Mouse (Mus musculus): ENCODE results near the gene Cyb561d2. TPM values are rescaled to one million over a fixed set of nuclear protein-coding genes. Genes with fewer than 3 reads are reported as not detected.

Gene Cyb561d2
- total and polyA plus RNA-seq, 3 experiments, result 23.8 to 37.8 (median 35.7) TPM

GRCm38 (mm10) chr9:107540420-107540819, 1.6 kb downstream of the Cyb561d2 start:
- Histone ChIP-seq H3K4me1 (ENCODE audit: control insufficient read depth in 1 of 2, insufficient read depth in 2 of 2) (peaks cover 9 to 40% of the 10 kb centered on the region in 2 experiments), H3K4me2 (ENCODE audit: insufficient read depth, low read depth, poor library complexity, severe bottlenecking) (no peak overlapping the region), H3K79me2 (replicated peaks; ENCODE audit: control insufficient read depth, extremely low read depth, insufficient read depth, poor library complexity, severe bottlenecking) (peaks cover 21% of the 10 kb centered on the region), H3K4me3 (replicated peaks in 1 of 3; ENCODE audit: low read depth in 2 of 3, low read length in 2 of 3, poor library complexity in 1 of 3) (no peak overlapping the region), H3K27me3 (replicated peaks) (no peaks in the 10 kb centered on the region), H3K9me3 (replicated peaks; ENCODE audit: low read length) (no peaks in the 10 kb centered on the region), H3K9ac (ENCODE audit: insufficient read depth, low read depth) (no peak overlapping the region), H3K27ac (ENCODE audit: insufficient read depth, low read depth) (no peak overlapping the region), H3K36me3 (replicated peaks in 1 of 2; ENCODE audit: control insufficient read depth in 1 of 2, insufficient read depth in 1 of 2, low read length in 1 of 2) (peaks cover 47 to 66% of the 10 kb centered on the region in 2 experiments)
- dilution Hi-C loops (cut with MboI; ENCODE audit: extremely low pct_ligation_motif_present, extremely low pct_unique_long_range_greater_than_20kb, low sequenced_read_pairs), result no loop called here
- TF ChIP-seq ETS1 (conservative IDR thresholded peaks at IDR 0.05; ENCODE audit: low read depth, low read length) (no peak), HCFC1 (IDR thresholded peaks at IDR 0.05; ENCODE audit: low read depth, low read length) (no peak), JUN (IDR thresholded peaks at IDR 0.05; ENCODE audit: insufficient read depth, low read depth, low read length) (no peak), IRF4 (IDR thresholded peaks at IDR 0.05; ENCODE audit: low read depth, low read length) (no peak), MAX (IDR thresholded peaks at IDR 0.05; ENCODE audit: low read length) (no peak), RCOR1 (conservative IDR thresholded peaks at IDR 0.05; ENCODE audit: low read depth, low read length) (no peak), E2F4 (IDR thresholded peaks at IDR 0.05; ENCODE audit: insufficient replicate concordance, low read depth, low read length) (no peak)
- in situ Hi-C loops (cut with MboI; ENCODE audit: low pct_ligation_motif_present, low pct_unique_long_range_greater_than_20kb, low sequenced_read_pairs), result no loop called here
- DNase-seq (ENCODE audit: extremely low read depth), result no peak

GRCm38 (mm10) chr9:107539940-107540339, 2.1 kb downstream of the Cyb561d2 start:
- peaks cover 9 to 40% of the 10 kb centered on the region in 2 experiments for H3K4me1 ChIP-seq (ENCODE audit: control insufficient read depth in 1 of 2, insufficient read depth in 2 of 2)
- in situ Hi-C loops (cut with MboI; ENCODE audit: low pct_ligation_motif_present, low pct_unique_long_range_greater_than_20kb, low sequenced_read_pairs) (no loop called here), dilution Hi-C loops (cut with MboI; ENCODE audit: extremely low pct_ligation_motif_present, extremely low pct_unique_long_range_greater_than_20kb, low sequenced_read_pairs) (no loop called here)
- H3K4me2 ChIP-seq (ENCODE audit: insufficient read depth, low read depth, poor library complexity, severe bottlenecking), result no peak overlapping the region
- peaks cover 26% of the 10 kb centered on the region for H3K79me2 ChIP-seq (replicated peaks; ENCODE audit: control insufficient read depth, extremely low read depth, insufficient read depth, poor library complexity, severe bottlenecking)
- no peak overlapping the region for H3K27ac ChIP-seq (ENCODE audit: insufficient read depth, low read depth)
- H3K4me3 ChIP-seq (replicated peaks in 1 of 3; ENCODE audit: low read depth in 2 of 3, low read length in 2 of 3, poor library complexity in 1 of 3), result no peak overlapping the region
- no peaks in the 10 kb centered on the region for H3K27me3 ChIP-seq (replicated peaks)
- peaks cover 43 to 61% of the 10 kb centered on the region in 2 experiments for H3K36me3 ChIP-seq (replicated peaks in 1 of 2; ENCODE audit: control insufficient read depth in 1 of 2, insufficient read depth in 1 of 2, low read length in 1 of 2)
- DNase-seq (ENCODE audit: extremely low read depth), result no peak
- TF ChIP-seq SIN3A (IDR thresholded peaks at IDR 0.05; ENCODE audit: low read length) (no peak), IRF4 (IDR thresholded peaks at IDR 0.05; ENCODE audit: low read depth, low read length) (no peak), NRF1 (IDR thresholded peaks at IDR 0.05; ENCODE audit: low read depth, low read length) (no peak), MAZ (IDR thresholded peaks at IDR 0.05; ENCODE audit: low read depth, low read length) (no peak), TBP (conservative IDR thresholded peaks at IDR 0.05; ENCODE audit: low read depth, low read length) (no peak), EP300 (IDR thresholded peaks at IDR 0.05; ENCODE audit: low read length) (no peak), JUN (IDR thresholded peaks at IDR 0.05; ENCODE audit: insufficient read depth, low read depth, low read length) (no peak)
- no peaks in the 10 kb centered on the region for H3K9me3 ChIP-seq (replicated peaks; ENCODE audit: low read length)
- no peak overlapping the region for H3K9ac ChIP-seq (ENCODE audit: insufficient read depth, low read depth)

- Histone ChIP-seq H3K27ac (ENCODE audit: insufficient read depth, low read depth) (no peak overlapping the region), H3K27me3 (replicated peaks) (no peaks in the 10 kb centered on the region), H3K36me3 (replicated peaks in 1 of 2; ENCODE audit: control insufficient read depth in 1 of 2, insufficient read depth in 1 of 2, low read length in 1 of 2) (peaks cover 33 to 50% of the 10 kb centered on the region in 2 experiments), H3K9ac (ENCODE audit: insufficient read depth, low read depth) (no peak overlapping the region), H3K4me3 (replicated peaks in 1 of 3; ENCODE audit: low read depth in 2 of 3, low read length in 2 of 3, poor library complexity in 1 of 3) (no peak overlapping the region), H3K9me3 (replicated peaks; ENCODE audit: low read length) (no peaks in the 10 kb centered on the region), H3K4me1 (ENCODE audit: control insufficient read depth in 1 of 2, insufficient read depth in 2 of 2) (peaks cover 9 to 40% of the 10 kb centered on the region in 2 experiments), H3K79me2 (replicated peaks; ENCODE audit: control insufficient read depth, extremely low read depth, insufficient read depth, poor library complexity, severe bottlenecking) (peaks cover 36% of the 10 kb centered on the region), H3K4me2 (ENCODE audit: insufficient read depth, low read depth, poor library complexity, severe bottlenecking) (no peak overlapping the region)
- dilution Hi-C loops (cut with MboI; ENCODE audit: extremely low pct_ligation_motif_present, extremely low pct_unique_long_range_greater_than_20kb, low sequenced_read_pairs) (no loop called here), in situ Hi-C loops (cut with MboI; ENCODE audit: low pct_ligation_motif_present, low pct_unique_long_range_greater_than_20kb, low sequenced_read_pairs) (no loop called here)
- no peak for DNase-seq (ENCODE audit: extremely low read depth)
- TF ChIP-seq CHD2 (IDR thresholded peaks at IDR 0.05; ENCODE audit: low read length) (no peak), MYC (IDR thresholded peaks at IDR 0.05; ENCODE audit: low read depth, low read length) (no peak), ZNF384 (IDR thresholded peaks at IDR 0.05; ENCODE audit: low read depth, low read length) (no peak), BHLHE40 (IDR thresholded peaks at IDR 0.05; ENCODE audit: low read depth, low read length) (no peak), JUN (IDR thresholded peaks at IDR 0.05; ENCODE audit: insufficient read depth, low read depth, low read length) (no peak), ZC3H11A (IDR thresholded peaks at IDR 0.05; ENCODE audit: low read depth, low read length) (no peak), ELF1 (IDR thresholded peaks at IDR 0.05; ENCODE audit: low read depth, low read length) (no peak), NELFE (IDR thresholded peaks at IDR 0.05; ENCODE audit: low read depth, low read length) (no peak)
Measured at GRCm38 (mm10) chr9:107538711-107539110, 3.3 kb downstream of the Cyb561d2 start.

Measured in CH12.LX (cell line).